Mouse (Mus musculus): ENCODE data around the gene Sgms1.
"Not testable (repeated sequence)": the region's sequence is repeated elsewhere in the genome, so short reads cannot be mapped to it uniquely, and the experiment has no call there.

Sgms1 gene

GRCm38 (mm10) chr19:32124155-32124554 is 265.4 kb downstream of the Sgms1 start:
- no peak for DNase-seq

- DNase-seq = no peak
These were observed 266.3 kb downstream of the Sgms1 start for GRCm38 (mm10) chr19:32123196-32123595.

- no peak for DNase-seq
These were observed 268.7 kb downstream of the Sgms1 start for GRCm38 (mm10) chr19:32120798-32121197.

GRCm38 (mm10) chr19:32119666-32120065 is 269.8 kb downstream of the Sgms1 start:
- no peak for DNase-seq

GRCm38 (mm10) chr19:32118496-32118895 is 271.0 kb downstream of the Sgms1 start:
- DNase-seq = no peak

GRCm38 (mm10) chr19:32117484-32118018 is 272.0 kb downstream of the Sgms1 start:
- no peak for DNase-seq

- no peak for DNase-seq
These were observed 277.4 kb downstream of the Sgms1 start for GRCm38 (mm10) chr19:32111866-32112790.

GRCm38 (mm10) chr19:32107771-32108306 is 281.7 kb downstream of the Sgms1 start, which contains the start of gene Asah2:
Gene Asah2, minus strand, starts transcription at chr19:32108211.
- peak; percentile 23 for DNase-seq

GRCm38 (mm10) chr19:32106750-32107149 is 282.8 kb downstream of the Sgms1 start:
- DNase-seq = no peak

- peak; percentile 20 for DNase-seq
These were observed 285.3 kb downstream of the Sgms1 start for GRCm38 (mm10) chr19:32104217-32104616.

- DNase-seq = no peak
These were observed 286.6 kb downstream of the Sgms1 start for GRCm38 (mm10) chr19:32102976-32103300.

GRCm38 (mm10) chr19:32102294-32102975 is 287.1 kb downstream of the Sgms1 start:
- no peak for DNase-seq

GRCm38 (mm10) chr19:32098582-32098981 is 290.9 kb downstream of the Sgms1 start:
- no peak for DNase-seq

- no peak for DNase-seq
These were observed 297.2 kb downstream of the Sgms1 start for GRCm38 (mm10) chr19:32092358-32092757.

GRCm38 (mm10) chr19:32090804-32091203 is 298.7 kb downstream of the Sgms1 start:
- DNase-seq = no peak

GRCm38 (mm10) chr19:32088570-32088969 is 300.9 kb downstream of the Sgms1 start:
- DNase-seq = no peak

- no peak for DNase-seq
These were observed 301.6 kb downstream of the Sgms1 start for GRCm38 (mm10) chr19:32087736-32088470.

GRCm38 (mm10) chr19:32084813-32085212 is 304.7 kb downstream of the Sgms1 start:
- not testable (repeated sequence) for DNase-seq
